Comparison of ENCODE assay signal across 10 mouse cellular contexts in the genomic region with DNA sequence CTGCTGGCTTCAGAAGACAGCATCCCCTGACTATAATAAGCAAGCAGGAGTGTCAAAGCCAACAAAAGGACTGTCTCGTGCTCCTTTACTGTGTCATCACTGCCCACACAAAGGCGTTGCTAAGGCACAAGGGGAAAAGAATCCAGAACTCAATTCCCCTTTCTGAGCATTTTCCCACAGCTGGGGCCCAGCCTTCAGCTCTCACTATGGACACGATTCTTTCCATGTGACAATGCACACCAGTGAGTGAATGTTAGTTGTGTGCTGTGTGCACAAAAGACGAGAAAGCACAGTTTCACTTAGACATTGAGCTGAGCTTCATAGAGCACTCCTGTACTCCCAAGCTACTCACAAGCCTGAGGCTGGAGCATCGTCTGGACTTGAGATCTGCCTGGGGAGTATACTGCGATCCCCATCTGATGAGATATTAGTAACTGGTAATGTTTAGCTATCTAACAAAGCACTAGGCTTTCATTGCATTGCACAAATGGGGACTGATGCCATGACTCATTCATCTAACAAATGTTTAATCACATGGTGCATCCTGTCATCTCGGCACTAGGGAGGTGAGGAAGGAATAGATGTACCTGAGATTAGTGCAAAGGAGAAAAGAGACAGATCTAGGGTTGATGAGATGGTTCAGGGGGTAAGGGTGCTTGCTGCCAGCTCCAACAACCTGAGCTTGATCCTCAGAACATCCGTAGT. TPM values are rescaled to one million over a fixed set of nuclear protein-coding genes. Genes with fewer than 3 reads are reported as not detected.
DNase-seq lines count a peak whose midpoint lies in the region; ATAC-seq and TF ChIP-seq lines count a peak whose summit lies in the region.
"Had no signal": no experiment of that assay in that cellular context is flagged by ENCODE, and none has a peak within 500 bp of the region (broad histone marks: within the 10 kb centered on the region; RNA-seq: fewer than 3 reads in every experiment).

No protein-coding gene starts in this region.

- ATAC-seq in hindbrain, embryonic 14.5 days (ENCODE audit: low FRiP score) = peak; percentile 69

- peaks cover 4% of the 10 kb centered on the region; the same call in 1 of the 2 replicates for H3K4me1 ChIP-seq in hindbrain, embryonic 14.5 days (replicated peaks; ENCODE audit: control insufficient read depth, insufficient read depth, low read length)
- peaks cover 47% of the 10 kb centered on the region for H3K4me1 ChIP-seq in midbrain, embryonic 10.5 days
- H3K4me1 ChIP-seq in small intestine, adult 2 months (ENCODE audit: control insufficient read depth, insufficient read depth, insufficient read length, low read length) = peaks cover 27% of the 10 kb centered on the region; the same call in 1 of the 2 replicates

- no peak overlapping the region for H3K9ac ChIP-seq in hindbrain, embryonic 14.5 days

- DNase-seq in lung, postnatal 36 days = peak; percentile 47
- DNase-seq in lung, postnatal 25 days (ENCODE audit: low spot score) = no peak
- DNase-seq in hindbrain, embryonic 14.5 days (ENCODE audit: low spot score) = peak; percentile 58
- DNase-seq in midbrain, embryonic 10.5 days (ENCODE audit: low spot score) = peak; percentile 81
- no peak for DNase-seq in gastrocnemius, postnatal 14 days
- no peak for DNase-seq in natural killer cell, adult 2 months (ENCODE audit: low spot score in 2 of 2)
- DNase-seq in thymus, postnatal 0 days (ENCODE audit: low spot score) = no peak
- DNase-seq: cerebellum, adult 9-11 months; thymus, postnatal 36 days had no signal

- H3K9me3 ChIP-seq in hindbrain, embryonic 14.5 days (ENCODE audit: control insufficient read depth, low read length) = no peaks in the 10 kb centered on the region
- H3K9me3 ChIP-seq in midbrain, embryonic 10.5 days (replicated peaks) = no peaks in the 10 kb centered on the region

- intact Hi-C loops in gastrocnemius, postnatal 14 days (cut with DNase I; ENCODE audit: low total_unique reads) = no loop called here

- no peaks in the 10 kb centered on the region for H3K36me3 ChIP-seq in hindbrain, embryonic 14.5 days (replicated peaks; ENCODE audit: control insufficient read depth, insufficient read depth)
- H3K36me3 ChIP-seq in midbrain, embryonic 10.5 days = no peaks in the 10 kb centered on the region
- no peaks in the 10 kb centered on the region for H3K36me3 ChIP-seq in small intestine, adult 2 months (ENCODE audit: control insufficient read depth, insufficient read depth, low read length)

- H3K4me2 ChIP-seq in hindbrain, embryonic 14.5 days (replicated peaks) = no peak overlapping the region

- peak overlapping the region; percentile 34 for H3K27ac ChIP-seq in hindbrain, embryonic 14.5 days
- H3K27ac ChIP-seq in midbrain, embryonic 10.5 days (replicated peaks) = peak overlapping the region; percentile 89
- peak overlapping the region; percentile 80 for H3K27ac ChIP-seq in small intestine, adult 2 months (ENCODE audit: insufficient read depth, low read depth, low read length)

- 10% methylated on average over 8 of the region's 8 CpGs for WGBS in hindbrain, embryonic 14.5 days
- WGBS in midbrain, embryonic 10.5 days = 33% methylated on average over 8 of the region's 8 CpGs
- WGBS in small intestine, adult 2 months = 59% methylated on average over 8 of the region's 8 CpGs

- TF ChIP-seq CTCF in small intestine, adult 2 months (IDR thresholded peaks at IDR 0.05; ENCODE audit: extremely low read depth, insufficient read length, insufficient replicate concordance, low read depth, low read length) = no peak

- no peaks in the 10 kb centered on the region for H3K27me3 ChIP-seq in hindbrain, embryonic 14.5 days (ENCODE audit: control insufficient read depth, insufficient read depth, low read length)
- no peaks in the 10 kb centered on the region for H3K27me3 ChIP-seq in midbrain, embryonic 10.5 days (ENCODE audit: low read depth, poor library complexity, severe bottlenecking)
- H3K27me3 ChIP-seq in small intestine, adult 2 months (ENCODE audit: control insufficient read depth, insufficient read depth, low read length) = no peaks in the 10 kb centered on the region

- no peak overlapping the region for H3K4me3 ChIP-seq in hindbrain, embryonic 14.5 days (replicated peaks; ENCODE audit: low read length)
- H3K4me3 ChIP-seq in midbrain, embryonic 10.5 days = no peak overlapping the region; the same call in 1 of the 2 replicates
- no peak overlapping the region for H3K4me3 ChIP-seq in small intestine, adult 2 months (ENCODE audit: low read depth, low read length)

- TF ChIP-seq POLR2A in small intestine, adult 2 months (IDR thresholded peaks at IDR 0.05; ENCODE audit: low read depth, low read length) = no peak

RNA-seq across cellular contexts. Expression of a gene that starts 25.5 kb away (rescaled TPM):
- 147 and 171 TPM in 2 replicates for polyA plus RNA-seq in hindbrain, embryonic 14.5 days (2014; fragmentation: Nextera tagmentation; extraction: Ambion mirVana)
- polyA plus RNA-seq in midbrain, embryonic 10.5 days (2016; fragmentation: Nextera tagmentation; extraction: Ambion mirVana) = 229 and 253 TPM in 2 replicates
- 23.2 and 69.2 TPM in 2 replicates for polyA plus RNA-seq in small intestine, adult 2 months (2012; rRNA removed)
- 10 to 100 TPM; 15.6 to 18.8 TPM for total RNA-seq in gastrocnemius, postnatal 14 days (2021)
- polyA plus RNA-seq in thymus, postnatal 0 days (2015; fragmentation: Nextera tagmentation; extraction: Ambion mirVana) = 144 and 158 TPM in 2 replicates

RNA-seq across cellular contexts. Expression of a gene that starts 47.8 kb away (rescaled TPM):
- polyA plus RNA-seq in hindbrain, embryonic 14.5 days (2014; fragmentation: Nextera tagmentation; extraction: Ambion mirVana) = 11.8 and 12.6 TPM in 2 replicates
- polyA plus RNA-seq in midbrain, embryonic 10.5 days (2016; fragmentation: Nextera tagmentation; extraction: Ambion mirVana) = 4.7 and 6.5 TPM in 2 replicates
- polyA plus RNA-seq in small intestine, adult 2 months (2012; rRNA removed) = 0.03 and 0.15 TPM in 2 replicates
- total RNA-seq in gastrocnemius, postnatal 14 days (2021) = 10 to 100 TPM; 17.3 to 20.6 TPM
- 18.5 and 23.7 TPM in 2 replicates for polyA plus RNA-seq in thymus, postnatal 0 days (2015; fragmentation: Nextera tagmentation; extraction: Ambion mirVana)

RNA-seq across cellular contexts. Expression of a gene that starts 53.2 kb away (rescaled TPM):
- 791 and 878 TPM in 2 replicates for polyA plus RNA-seq in hindbrain, embryonic 14.5 days (2014; fragmentation: Nextera tagmentation; extraction: Ambion mirVana)
- 625 and 682 TPM in 2 replicates for polyA plus RNA-seq in midbrain, embryonic 10.5 days (2016; fragmentation: Nextera tagmentation; extraction: Ambion mirVana)
- 371 and 593 TPM in 2 replicates for polyA plus RNA-seq in small intestine, adult 2 months (2012; rRNA removed)
- 100 to 1,000 TPM; 192 to 195 TPM for total RNA-seq in gastrocnemius, postnatal 14 days (2021)
- polyA plus RNA-seq in thymus, postnatal 0 days (2015; fragmentation: Nextera tagmentation; extraction: Ambion mirVana) = 767 and 806 TPM in 2 replicates

Comparison
In these comparisons a context has a peak if more than half of its experiments do, and no peak if none do; other contexts are left out.
1. DNase-seq: peak in lung, postnatal 36 days (single experiment), hindbrain, embryonic 14.5 days (single experiment) and midbrain, embryonic 10.5 days (single experiment); none in lung, postnatal 25 days (single experiment), gastrocnemius, postnatal 14 days (single experiment), natural killer cell, adult 2 months (0 of 2) and thymus, postnatal 0 days (single experiment).
2. H3K27ac ChIP-seq: peak in every context shown above with its lines; median percentile 89 in midbrain, embryonic 10.5 days; 80 in small intestine, adult 2 months; 34 in hindbrain, embryonic 14.5 days.